Mouse (Mus musculus): ENCODE measurements around the gene Pla2g16. TPM values are rescaled to one million over a fixed set of nuclear protein-coding genes. Genes with fewer than 3 reads are reported as not detected.
A peak's percentile ranks its signal among the peaks of the same experiment; 100 is the strongest.

The Pla2g16 gene
- total RNA-seq, 1 experiment from 2014 or later, result 28.0 TPM

DNA sequence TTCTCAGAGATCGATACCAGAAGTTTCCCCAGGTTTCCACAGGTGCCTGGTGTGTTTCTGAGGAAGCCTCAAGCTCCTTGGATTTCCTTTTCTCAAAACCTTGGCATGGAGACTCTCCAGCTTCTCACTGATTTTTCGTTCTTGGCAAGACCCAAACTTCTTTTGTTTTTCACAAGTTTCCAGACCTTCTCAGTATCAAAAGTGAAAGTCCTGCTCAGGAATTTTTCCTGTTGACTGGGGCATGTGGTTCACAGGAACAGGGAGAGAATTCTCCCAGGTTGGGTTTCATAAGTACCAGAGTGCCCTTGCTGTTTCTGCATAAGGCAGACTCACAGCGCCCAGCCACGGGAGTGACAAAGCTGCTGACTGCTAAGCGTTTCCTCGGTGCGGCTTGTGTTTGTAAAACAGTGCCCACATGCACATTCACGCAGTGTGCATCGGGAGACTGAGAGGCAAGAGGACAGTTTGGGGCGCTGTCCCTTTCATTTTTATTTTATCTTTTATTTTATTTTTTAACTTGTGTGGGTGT is 5.4 kb downstream of the Pla2g16 start:
- ATAC-seq (replicated peaks; ENCODE audit: low read depth, poor library complexity, severe bottlenecking), result no peak

DNA sequence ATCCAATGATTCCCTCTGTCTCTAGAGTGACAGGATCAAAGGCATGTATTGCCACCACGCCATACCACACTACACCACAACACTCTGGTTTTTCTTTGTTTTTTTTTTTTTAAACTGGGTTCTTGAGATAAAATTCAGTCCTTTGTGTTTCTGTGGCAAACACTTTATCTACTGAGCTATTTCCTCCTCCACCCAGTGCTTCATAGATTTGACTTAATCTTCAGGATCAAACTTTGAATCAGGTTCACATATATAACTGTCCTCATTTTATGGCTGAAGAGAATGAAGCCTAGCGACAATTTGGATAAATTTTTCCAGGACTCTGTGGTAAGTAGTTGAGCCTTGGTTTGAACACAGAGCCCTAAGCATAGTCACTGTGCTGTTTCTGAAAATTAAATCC is 6.4 kb downstream of the Pla2g16 start:
- ATAC-seq (replicated peaks; ENCODE audit: low read depth, poor library complexity, severe bottlenecking), result no peak

DNA sequence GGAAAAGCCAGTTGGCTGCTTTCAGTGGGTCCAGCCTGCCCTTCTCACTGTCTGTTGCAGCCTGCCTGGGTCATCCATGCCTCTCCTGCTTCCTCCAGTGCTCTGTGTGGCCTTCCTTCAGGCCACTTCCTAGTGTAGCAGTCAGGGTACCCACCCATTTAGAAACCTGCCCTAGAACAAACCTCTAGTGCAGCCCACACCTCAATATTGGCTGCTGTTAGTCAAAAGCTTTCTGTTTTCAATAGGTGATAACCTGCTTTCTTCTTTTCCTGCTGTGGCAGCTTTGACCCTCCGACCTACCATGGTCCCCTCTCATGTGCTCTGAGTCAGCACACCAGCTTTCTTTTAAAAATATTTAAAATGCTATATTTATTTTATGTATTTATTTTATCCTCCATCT is 7.2 kb downstream of the Pla2g16 start:
- ATAC-seq (replicated peaks; ENCODE audit: low read depth, poor library complexity, severe bottlenecking), result no peak

DNA sequence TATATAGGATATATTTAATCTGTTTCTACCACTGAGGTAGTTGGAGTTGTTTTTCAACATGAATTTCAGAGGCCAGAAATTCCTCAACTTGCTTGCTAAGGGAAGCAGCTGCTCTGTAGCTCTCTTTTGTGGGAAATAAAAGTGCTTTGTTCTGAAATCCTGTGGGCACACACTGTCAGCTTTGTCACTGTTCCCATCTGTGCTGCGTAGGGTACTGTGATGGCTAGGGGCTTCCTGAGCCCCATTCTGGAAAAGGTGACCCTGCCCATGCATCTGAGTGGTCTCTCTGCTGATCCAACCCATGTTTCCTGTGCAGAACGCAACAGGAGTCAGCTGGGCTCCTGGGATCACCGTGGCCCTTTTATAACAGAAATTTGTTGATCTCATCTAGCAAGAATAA is 9.6 kb downstream of the Pla2g16 start:
- no peak for ATAC-seq (replicated peaks; ENCODE audit: low read depth, poor library complexity, severe bottlenecking)

DNA sequence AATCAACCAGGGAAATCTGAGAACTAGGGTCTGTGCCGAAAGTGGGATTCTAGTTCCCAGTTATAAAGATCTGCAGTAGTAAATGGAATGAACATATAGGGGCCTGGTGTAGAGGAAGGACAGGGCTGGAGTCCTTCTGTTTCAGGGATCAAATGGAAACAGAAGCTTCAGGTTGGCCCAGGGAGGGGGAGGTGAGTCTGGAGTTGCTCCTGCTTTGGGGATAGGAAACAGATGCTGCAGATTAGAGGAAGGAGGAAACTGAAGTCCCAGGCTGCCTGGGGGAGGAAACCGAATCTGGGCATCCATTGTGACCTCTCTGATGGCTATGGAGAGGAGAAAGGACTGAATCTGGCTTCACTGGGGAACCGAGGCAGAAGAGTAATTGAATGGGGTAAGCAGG is 11.1 kb downstream of the Pla2g16 start:
- ATAC-seq (replicated peaks; ENCODE audit: low read depth, poor library complexity, severe bottlenecking), result no peak

DNA sequence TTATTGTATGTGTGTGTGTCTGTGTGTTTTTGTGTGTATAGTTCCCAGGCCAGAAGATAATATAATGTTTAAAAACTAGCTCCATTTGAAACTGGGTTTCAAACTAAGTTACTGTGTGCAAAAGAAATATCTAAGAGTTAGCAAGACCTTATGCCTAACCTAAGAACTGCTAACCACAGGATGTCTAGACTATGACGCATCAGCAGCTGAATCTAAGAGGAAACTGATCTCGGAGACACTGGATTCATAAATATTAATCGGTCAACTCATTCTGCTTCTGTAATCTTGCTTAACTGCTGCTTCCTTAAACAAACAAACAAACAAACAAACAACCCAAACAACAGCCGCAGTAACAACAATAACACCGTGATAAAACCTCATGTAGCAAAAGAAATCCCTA is 12.4 kb downstream of the Pla2g16 start:
- no peak for ATAC-seq (replicated peaks; ENCODE audit: low read depth, poor library complexity, severe bottlenecking)

DNA sequence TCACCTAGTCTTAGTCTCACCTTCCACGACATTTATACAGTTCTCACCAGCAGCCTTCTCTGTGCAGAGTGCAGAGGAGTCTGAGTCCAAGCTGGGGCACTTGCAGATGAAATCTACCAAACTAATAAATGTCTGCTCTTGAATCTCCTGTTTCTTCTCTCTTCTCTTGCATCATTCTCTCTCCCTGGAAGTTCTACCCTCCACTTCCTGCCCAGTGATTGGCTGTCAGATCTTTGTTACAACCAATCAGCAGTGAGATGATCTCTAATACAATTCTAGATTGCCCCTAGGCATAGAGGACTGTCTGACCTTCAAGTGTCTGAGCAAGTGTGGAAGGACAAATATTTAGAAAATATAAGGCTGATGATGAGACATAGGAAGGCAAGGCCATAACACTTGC is 18.9 kb downstream of the Pla2g16 start:
- ATAC-seq (replicated peaks; ENCODE audit: low read depth, poor library complexity, severe bottlenecking), result no peak

DNA sequence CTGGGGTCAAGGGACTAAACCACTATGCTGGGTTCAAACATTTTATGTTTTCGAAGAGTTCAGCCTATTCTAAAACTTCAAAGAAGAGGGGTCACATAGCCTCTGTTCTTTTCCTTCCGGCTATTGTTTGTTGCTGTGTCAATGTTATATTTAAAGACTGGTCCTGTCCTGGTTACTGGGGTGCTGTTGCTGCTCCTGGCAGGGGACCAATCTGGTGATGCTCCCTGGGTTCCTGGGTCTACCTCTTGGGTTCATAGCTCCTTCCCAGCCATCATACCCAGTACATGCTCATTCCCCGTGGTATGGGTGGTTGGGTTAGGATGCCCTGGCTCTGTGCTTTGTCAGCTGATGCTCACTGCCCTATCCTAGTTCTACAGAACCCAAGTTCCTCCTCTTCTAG is 20.5 kb downstream of the Pla2g16 start:
- no peak for ATAC-seq (replicated peaks; ENCODE audit: low read depth, poor library complexity, severe bottlenecking)

DNA sequence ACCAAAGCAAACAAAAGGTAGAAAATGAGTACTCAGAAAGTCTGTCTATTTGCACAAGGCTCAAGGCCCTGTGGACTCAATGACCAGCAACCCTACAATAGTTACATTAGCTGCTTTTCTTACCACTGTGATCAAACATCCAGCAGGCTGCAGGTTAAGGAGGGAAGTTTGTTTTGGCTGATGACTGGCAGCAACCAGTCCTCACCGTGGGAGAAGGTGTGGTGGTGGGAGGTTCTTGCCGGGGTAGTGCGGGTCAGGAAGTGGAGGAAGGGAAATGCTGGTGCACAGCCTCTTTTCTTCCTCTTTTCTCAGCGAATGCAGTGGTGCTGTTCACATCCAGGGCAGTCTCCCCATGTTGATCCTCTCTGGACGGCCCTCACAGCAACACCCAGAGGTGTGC is 23.8 kb downstream of the Pla2g16 start:
- 0 out of 2 replicates have a peak, but pooled peaks have one; percentile 47 for ATAC-seq (replicated peaks; ENCODE audit: low read depth, poor library complexity, severe bottlenecking)

DNA sequence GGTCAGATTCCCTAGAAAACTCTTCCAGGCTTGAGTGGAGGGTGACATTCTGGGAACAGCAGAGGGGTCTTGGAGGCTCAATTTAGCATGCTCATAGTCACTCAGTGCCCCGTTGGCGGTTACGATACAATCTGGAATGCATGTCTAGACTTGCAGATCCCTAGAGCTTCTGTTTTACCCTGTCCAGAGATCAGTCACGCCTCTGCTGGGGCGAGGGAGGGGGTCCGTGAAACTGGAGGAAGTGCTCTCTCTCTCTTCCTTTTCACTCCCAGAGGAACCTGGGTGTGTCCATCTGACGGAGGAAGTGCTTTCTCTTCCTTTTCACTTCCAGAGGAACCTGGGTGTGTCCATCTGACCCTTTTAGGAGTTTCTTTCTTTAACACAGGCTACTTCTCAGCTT is 25.8 kb downstream of the Pla2g16 start:
- no peak for ATAC-seq (replicated peaks; ENCODE audit: low read depth, poor library complexity, severe bottlenecking)

DNA sequence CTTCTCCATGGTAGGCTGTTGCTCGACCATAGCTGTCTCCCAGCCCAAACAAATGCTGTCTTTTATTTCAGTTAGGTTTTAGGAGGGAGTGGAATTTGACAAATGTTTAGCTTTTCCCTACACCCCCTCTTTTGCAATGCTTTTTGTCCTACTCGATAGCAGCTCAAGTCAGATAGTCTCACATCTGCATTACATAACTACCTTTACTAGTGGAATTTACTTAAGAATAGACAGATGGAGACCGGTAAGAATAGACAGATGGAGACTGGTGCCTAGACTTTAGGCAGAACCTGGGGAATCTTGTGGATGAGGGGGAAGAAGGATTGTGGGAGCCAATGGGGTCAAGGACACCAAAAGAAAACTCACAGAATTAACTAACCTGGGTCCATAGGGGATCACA is 26.3 kb downstream of the Pla2g16 start:
- no peak for ATAC-seq (replicated peaks; ENCODE audit: low read depth, poor library complexity, severe bottlenecking)

DNA sequence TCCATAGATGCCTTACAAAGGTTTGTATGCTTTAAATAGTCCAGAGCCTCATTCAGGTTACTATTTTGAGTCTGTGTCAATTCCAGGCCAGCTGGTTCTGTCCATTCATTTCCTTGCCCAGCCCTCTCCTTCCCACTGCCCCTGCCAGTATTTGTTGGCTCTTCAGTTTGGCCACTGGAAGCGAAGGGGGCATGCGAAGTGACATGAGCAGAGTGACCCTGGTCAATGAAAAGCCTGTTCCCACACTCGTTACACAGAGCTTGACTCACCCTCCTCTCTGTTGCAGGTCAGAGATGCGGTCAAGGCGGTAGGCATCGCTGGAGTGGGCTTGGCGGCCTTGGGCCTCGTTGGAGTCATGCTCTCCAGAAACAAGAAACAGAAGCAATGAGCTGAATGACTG is 28.0 kb downstream of the Pla2g16 start:
- ATAC-seq (replicated peaks; ENCODE audit: low read depth, poor library complexity, severe bottlenecking), result no peak

DNA sequence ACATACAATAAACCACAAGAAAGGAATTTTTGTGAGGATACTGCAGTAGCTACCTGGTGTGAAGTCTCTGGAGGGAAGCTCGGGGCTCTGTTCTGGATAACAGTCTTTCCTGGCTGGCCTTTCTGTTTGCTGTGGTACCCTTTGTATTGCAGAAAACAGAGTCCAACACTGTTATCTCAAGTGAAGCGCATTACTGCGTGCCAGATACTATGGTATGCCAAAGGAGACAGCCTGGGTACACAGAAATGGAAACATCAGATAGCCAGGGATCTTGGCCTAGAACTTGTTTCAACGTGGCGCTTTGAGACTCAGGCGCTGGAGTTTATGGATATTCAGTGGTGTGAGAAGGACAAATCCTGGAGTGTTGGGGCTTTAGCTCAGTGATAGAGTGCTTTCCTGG is 28.5 kb downstream of the Pla2g16 start:
- ATAC-seq (replicated peaks; ENCODE audit: low read depth, poor library complexity, severe bottlenecking), result no peak

DNA sequence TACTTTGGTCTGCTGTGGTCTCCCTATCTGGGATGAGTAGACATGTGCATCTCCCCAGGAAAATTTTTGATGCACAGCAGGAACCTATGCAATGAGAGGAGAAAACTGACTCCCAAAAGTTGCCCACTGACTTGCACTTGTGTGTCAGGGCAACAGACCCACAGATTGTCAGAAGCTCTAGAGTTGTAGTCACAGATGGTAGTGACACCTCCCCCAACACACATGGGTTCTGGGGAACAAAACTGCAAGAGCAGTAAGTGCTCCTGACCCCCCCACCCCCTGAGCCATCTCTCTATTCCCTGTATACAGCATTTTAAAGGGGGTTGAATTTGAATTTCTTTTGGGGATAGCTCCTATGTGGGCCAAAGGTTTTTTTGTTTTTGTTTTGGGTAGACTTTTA is 33.5 kb downstream of the Pla2g16 start:
- ATAC-seq (replicated peaks; ENCODE audit: low read depth, poor library complexity, severe bottlenecking), result no peak

DNA sequence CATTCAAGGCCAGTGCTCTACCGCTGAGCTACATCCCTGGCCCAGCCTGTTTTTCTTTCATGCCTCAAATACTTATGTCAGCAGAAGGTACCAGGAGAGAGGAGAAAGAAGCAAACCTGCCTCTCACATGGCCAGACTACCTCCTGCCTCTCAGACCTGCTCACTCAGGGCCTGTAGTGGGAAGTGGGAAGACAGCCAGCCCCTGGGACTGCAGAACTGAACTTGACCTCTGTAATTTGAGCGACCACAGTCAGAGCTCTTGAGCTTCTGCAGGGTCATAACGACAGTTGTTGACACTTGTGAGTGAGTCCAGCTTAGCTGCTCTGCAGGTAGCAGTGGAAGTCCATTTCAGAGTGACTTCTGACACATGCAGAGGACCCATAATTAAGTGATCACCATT is 34.8 kb downstream of the Pla2g16 start:
- ATAC-seq (replicated peaks; ENCODE audit: low read depth, poor library complexity, severe bottlenecking), result no peak

DNA sequence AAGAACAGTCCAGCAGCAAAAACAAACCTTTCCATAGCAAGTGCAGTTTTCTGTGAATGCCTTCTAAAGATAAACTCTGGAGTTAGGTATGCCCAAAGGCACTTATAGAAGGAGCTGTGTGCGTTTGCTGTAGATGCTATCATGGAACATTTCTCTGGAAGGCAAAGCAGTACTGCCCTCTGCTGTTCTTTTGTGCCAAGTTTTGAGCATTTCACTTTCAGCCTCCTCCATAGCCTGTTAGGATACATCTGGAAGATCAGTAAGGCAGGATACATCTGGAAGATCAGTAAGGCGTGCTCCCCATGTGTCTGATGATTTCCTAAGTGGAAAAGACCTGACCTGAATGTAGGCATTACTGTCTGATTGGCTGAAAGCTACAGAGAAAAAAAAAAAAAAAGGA is 38.3 kb downstream of the Pla2g16 start:
- ATAC-seq (replicated peaks; ENCODE audit: low read depth, poor library complexity, severe bottlenecking), result 0 out of 2 replicates have a peak, but pooled peaks have one; percentile 47

DNA sequence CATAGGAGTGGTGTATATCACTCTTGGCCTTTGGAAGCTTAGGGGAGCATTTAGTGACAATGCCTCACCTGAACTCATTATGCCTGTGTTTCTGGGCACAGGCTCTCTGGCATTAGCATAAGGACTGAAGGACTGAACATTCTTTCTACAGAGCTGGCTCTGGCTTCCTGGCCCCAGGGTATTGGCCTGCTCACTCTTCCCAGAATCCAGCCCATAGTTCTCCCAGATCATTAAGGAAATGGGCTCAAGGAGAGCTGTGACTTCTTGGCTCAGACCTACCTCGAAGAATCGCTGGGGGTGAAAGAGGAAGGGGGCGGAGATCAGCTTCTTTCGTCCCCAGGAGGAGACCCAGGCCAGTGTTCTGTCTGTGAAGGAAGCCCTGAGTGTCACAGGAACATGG is 41.2 kb downstream of the Pla2g16 start:
- ATAC-seq (replicated peaks; ENCODE audit: low read depth, poor library complexity, severe bottlenecking), result no peak

DNA sequence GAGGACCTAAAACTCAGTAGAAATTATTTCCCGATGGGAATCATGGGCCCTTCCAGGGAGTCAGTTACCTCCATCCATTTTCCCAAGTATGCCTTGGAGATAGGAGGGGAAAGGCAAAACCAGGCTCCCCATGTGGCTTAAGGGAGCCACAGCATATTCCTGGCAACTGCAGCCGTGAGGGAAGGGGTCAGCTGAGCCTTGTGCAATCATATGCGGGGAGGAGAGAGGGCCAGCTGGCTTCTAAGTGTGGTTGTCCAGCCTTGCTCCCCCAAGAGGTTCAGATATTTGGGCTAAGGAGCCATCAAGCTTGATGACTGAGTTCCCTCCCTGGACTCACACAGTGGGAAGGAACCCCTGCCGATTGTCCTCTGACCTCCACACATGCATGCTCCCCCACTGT is 44.3 kb downstream of the Pla2g16 start:
- no peak for ATAC-seq (replicated peaks; ENCODE audit: low read depth, poor library complexity, severe bottlenecking)

DNA sequence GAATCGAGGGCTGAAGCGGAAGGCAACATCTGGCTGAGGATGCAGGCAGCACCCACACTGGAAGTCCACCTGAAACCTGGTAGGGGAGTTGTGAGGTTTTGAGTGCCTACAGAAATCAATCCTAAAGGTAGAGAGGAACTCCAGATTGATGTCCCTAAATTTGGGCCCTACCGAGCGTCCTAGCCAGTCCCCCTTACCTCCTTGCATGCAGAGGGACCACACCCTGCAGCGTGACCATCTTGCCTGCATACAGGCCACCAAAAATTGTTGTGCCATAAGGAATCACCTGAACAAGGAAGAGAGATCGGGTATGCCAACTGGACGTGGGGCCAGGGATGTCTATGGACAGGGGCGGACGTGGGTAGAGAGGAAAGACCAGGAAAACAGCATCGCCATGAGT is 46.8 kb downstream of the Pla2g16 start:
- no peak for ATAC-seq (replicated peaks; ENCODE audit: low read depth, poor library complexity, severe bottlenecking)

DNA sequence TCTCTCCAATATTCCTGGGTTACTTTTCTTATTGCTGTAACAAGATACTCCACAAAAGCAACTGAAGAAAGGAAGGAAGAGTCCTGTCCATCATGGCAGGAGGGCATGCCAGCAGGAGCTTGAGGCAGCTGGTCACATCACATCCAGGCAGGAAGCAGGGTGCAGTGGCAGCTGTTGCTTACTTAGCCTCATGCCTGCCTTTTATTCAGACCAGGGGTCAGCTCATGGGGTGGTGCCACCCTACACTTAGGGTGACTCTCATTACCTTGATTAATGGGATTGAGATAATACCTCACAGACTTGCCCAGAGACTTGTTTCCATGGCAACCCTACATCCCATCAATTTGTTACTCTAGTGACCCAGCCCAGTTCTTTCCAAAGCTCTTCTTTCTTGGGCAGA is 47.8 kb downstream of the Pla2g16 start:
- ATAC-seq (replicated peaks; ENCODE audit: low read depth, poor library complexity, severe bottlenecking), result no peak

DNA sequence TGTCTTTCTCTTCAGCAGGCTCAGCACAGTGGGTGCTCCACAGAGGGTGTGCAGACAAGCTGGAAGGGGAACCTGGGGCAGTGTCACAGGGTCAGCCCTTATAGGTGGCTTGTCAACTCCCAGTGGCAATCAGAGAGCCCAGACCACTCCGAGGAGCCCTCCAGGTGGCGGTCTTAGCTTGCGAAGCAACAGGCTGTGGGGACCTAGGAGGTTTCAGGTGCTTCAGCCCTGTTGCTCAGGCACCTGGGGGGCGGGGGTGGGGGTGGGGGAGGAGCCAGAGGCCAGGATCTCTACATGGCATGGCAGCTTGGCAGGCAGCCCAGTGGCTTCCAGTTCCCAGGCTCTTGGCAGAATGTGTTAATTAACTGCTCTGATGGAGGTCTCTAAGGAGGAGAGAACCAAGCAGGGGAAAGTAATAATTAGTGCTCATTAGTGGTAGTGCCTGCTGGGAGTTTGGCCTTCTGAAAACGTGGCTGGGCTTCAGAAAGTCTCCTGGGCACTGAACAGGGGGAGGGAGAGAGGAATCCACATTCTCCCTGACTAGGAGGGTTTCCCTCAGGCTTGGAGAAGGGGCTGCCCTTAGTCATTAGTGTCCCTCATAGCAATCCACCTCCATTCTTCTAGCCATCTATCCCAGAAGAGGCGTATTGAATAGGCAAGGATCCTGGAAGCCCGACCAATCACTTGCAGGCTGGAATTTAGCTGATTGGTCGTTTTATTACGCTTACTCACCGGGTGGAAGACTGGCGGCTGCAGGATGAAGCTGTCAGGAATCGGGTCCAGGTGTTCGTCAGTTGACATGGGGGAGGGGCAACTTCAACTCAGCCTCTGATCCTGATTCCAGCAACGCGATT is 48.9 kb downstream of the Pla2g16 start:
- ATAC-seq (replicated peaks; ENCODE audit: low read depth, poor library complexity, severe bottlenecking), result no peak
